Comparison of ENCODE assay signal across 15 mouse cellular contexts in the genomic region with DNA sequence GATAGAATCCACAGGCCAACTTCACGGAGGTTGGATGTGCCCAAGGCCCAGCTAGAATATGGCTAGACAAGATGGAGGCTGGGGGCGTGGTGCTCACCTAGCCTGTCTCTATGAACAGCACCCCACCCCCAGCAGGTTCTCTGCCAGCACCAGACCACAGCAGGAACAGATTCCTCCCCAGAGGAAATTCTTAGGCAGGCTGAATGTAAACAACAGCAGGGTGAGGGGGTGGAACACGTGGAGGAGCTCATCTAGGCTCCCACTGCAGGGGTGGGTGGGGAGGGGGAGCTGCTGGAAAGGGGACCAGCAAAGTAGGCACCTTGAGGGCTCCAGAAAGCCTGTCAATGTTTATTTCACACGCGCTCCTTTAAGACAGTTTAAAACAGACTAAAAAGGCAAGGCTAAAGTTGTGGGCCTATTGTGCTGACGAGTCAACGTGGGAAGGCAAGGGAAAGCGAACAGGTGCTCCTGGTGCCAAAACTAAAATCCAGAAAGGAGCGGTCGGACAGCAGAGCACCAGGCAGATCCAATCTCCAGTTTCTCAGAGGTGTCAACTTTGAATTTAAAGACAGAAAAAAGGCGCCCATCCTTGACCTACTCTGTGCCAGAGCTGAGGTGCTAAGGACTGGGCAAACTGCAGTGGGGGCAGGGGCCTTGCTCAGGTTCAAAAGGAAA. TPM values are rescaled to one million over a fixed set of nuclear protein-coding genes. Genes with fewer than 3 reads are reported as not detected.
DNase-seq lines count a peak whose midpoint lies in the region; ATAC-seq and TF ChIP-seq lines count a peak whose summit lies in the region.
"Had no signal": no experiment of that assay in that cellular context is flagged by ENCODE, and none has a peak within 500 bp of the region (broad histone marks: within the 10 kb centered on the region; RNA-seq: fewer than 3 reads in every experiment).

No protein-coding gene starts in this region.

- intact Hi-C loops in left cerebral cortex, postnatal 14 days (cut with DNase I) = no loop called here
- intact Hi-C loops in left cerebral cortex, postnatal 10 days (cut with DNase I) = loop anchor here (10.0 kb wide), 1 partner anchor 197 kb away; no protein-coding TSS in a partner anchor

- H3K27me3 ChIP-seq in embryonic facial prominence, embryonic 14.5 days (replicated peaks; ENCODE audit: control insufficient read depth, insufficient read depth, low read length) = peaks cover 4% of the 10 kb centered on the region; the same call in 1 of the 2 replicates
- peaks cover 33% of the 10 kb centered on the region for H3K27me3 ChIP-seq in embryonic facial prominence, embryonic 10.5 days (replicated peaks; ENCODE audit: low read depth, poor library complexity, severe bottlenecking)
- H3K27me3 ChIP-seq in lung, embryonic 14.5 days (ENCODE audit: insufficient read depth, low read length) = no peaks in the 10 kb centered on the region
- H3K27me3 ChIP-seq: midbrain, embryonic 15.5 days had no signal

- no peak overlapping the region for H3K4me3 ChIP-seq in embryonic facial prominence, embryonic 14.5 days (ENCODE audit: low read depth, low read length)
- H3K4me3 ChIP-seq in embryonic facial prominence, embryonic 10.5 days = no peak overlapping the region
- H3K4me3 ChIP-seq in lung, embryonic 14.5 days (ENCODE audit: low read depth, low read length) = no peak overlapping the region
- H3K4me3 ChIP-seq: limb, embryonic 15.5 days; midbrain, embryonic 15.5 days; neural tube, embryonic 12.5 days had no signal

- H3K36me3 ChIP-seq in embryonic facial prominence, embryonic 14.5 days (ENCODE audit: control insufficient read depth, insufficient read depth, low read length) = no peaks in the 10 kb centered on the region; the same call in 1 of the 2 replicates
- peaks cover 12% of the 10 kb centered on the region for H3K36me3 ChIP-seq in embryonic facial prominence, embryonic 10.5 days (replicated peaks)
- H3K36me3 ChIP-seq in lung, embryonic 14.5 days (ENCODE audit: insufficient read depth) = 0 out of 2 replicates have a peak, but pooled peaks cover 6% of the 10 kb centered on the region
- H3K36me3 ChIP-seq: midbrain, embryonic 15.5 days had no signal

- no peak overlapping the region for H3K9ac ChIP-seq in embryonic facial prominence, embryonic 14.5 days (ENCODE audit: low read depth, low read length)
- H3K9ac ChIP-seq in lung, embryonic 14.5 days = no peak overlapping the region
- H3K9ac ChIP-seq: limb, embryonic 15.5 days; midbrain, embryonic 15.5 days; neural tube, embryonic 12.5 days had no signal

- no peak for TF ChIP-seq CTCF in lung, embryonic 14.5 days (IDR thresholded peaks at IDR 0.05; ENCODE audit: low read depth)

- DNase-seq in embryonic facial prominence, embryonic 14.5 days (ENCODE audit: low spot score) = peak; percentile 59
- no peak for DNase-seq in embryonic facial prominence, embryonic 10.5 days (ENCODE audit: low spot score)
- DNase-seq in left cerebral cortex, postnatal 14 days (ENCODE audit: low spot score in 2 of 2) = peak; percentile 42 to 57
- DNase-seq in left cerebral cortex, postnatal 10 days (ENCODE audit: extremely low spot score in 1 of 2, low spot score in 2 of 2) = no peak
- DNase-seq in lung, embryonic 14.5 days = peak; percentile 53
- DNase-seq in right cerebral cortex, postnatal 36 days (ENCODE audit: low spot score in 2 of 2) = peak; percentile 52 to 63
- DNase-seq in retina, postnatal 1 day = no peak
- DNase-seq in testis, postnatal 10 days (ENCODE audit: low spot score) = no peak
- DNase-seq: cerebellum, adult 2 months; embryo, embryonic 11 days had no signal

- no peak overlapping the region for H3K4me2 ChIP-seq in embryonic facial prominence, embryonic 14.5 days (ENCODE audit: low read depth, low read length)
- H3K4me2 ChIP-seq in lung, embryonic 14.5 days = no peak overlapping the region
- H3K4me2 ChIP-seq: limb, embryonic 15.5 days; midbrain, embryonic 15.5 days; neural tube, embryonic 12.5 days had no signal

- peaks cover 12% of the 10 kb centered on the region for H3K4me1 ChIP-seq in embryonic facial prominence, embryonic 14.5 days (ENCODE audit: control insufficient read depth, insufficient read depth, low read length)
- H3K4me1 ChIP-seq in embryonic facial prominence, embryonic 10.5 days = peaks cover 46% of the 10 kb centered on the region
- H3K4me1 ChIP-seq in lung, embryonic 14.5 days (ENCODE audit: insufficient read depth) = peaks cover 22% of the 10 kb centered on the region

- 58% methylated on average over 11 of the region's 11 CpGs for WGBS in embryonic facial prominence, embryonic 14.5 days
- 71% methylated on average over 11 of the region's 11 CpGs for WGBS in embryonic facial prominence, embryonic 10.5 days
- 45% methylated on average over 11 of the region's 11 CpGs for WGBS in lung, embryonic 14.5 days

- no peak overlapping the region for H3K27ac ChIP-seq in embryonic facial prominence, embryonic 14.5 days (replicated peaks; ENCODE audit: low read depth, low read length)
- no peak overlapping the region for H3K27ac ChIP-seq in embryonic facial prominence, embryonic 10.5 days (replicated peaks)
- H3K27ac ChIP-seq in lung, embryonic 14.5 days (ENCODE audit: low read depth) = no peak overlapping the region
- H3K27ac ChIP-seq: kidney, postnatal 0 days; limb, embryonic 15.5 days; midbrain, embryonic 15.5 days; neural tube, embryonic 12.5 days had no signal

- no peak for ATAC-seq in embryonic facial prominence, embryonic 14.5 days (ENCODE audit: low read depth)
- ATAC-seq in lung, embryonic 14.5 days (ENCODE audit: insufficient read depth) = peak; percentile 11; the same call in 1 of the 2 replicates
- ATAC-seq: hindbrain, embryonic 16.5 days; midbrain, embryonic 15.5 days had no signal

- no peaks in the 10 kb centered on the region for H3K9me3 ChIP-seq in embryonic facial prominence, embryonic 14.5 days (ENCODE audit: control insufficient read depth, low read length)
- H3K9me3 ChIP-seq in embryonic facial prominence, embryonic 10.5 days = no peaks in the 10 kb centered on the region
- no peaks in the 10 kb centered on the region for H3K9me3 ChIP-seq in lung, embryonic 14.5 days (ENCODE audit: low read depth, low read length)
- H3K9me3 ChIP-seq: limb, embryonic 15.5 days; midbrain, embryonic 15.5 days; neural tube, embryonic 12.5 days had no signal

RNA-seq across cellular contexts. Expression of a gene that starts 2.1 kb away (rescaled TPM):
- 1.4 and 1.5 TPM in 2 replicates for polyA plus RNA-seq in embryonic facial prominence, embryonic 14.5 days (2014; fragmentation: Nextera tagmentation; extraction: Ambion mirVana)
- 0.44 and 0.67 TPM in 2 replicates for polyA plus RNA-seq in embryonic facial prominence, embryonic 10.5 days (2016; fragmentation: Nextera tagmentation; extraction: Ambion mirVana)
- 100 to 1,000 TPM; 129 to 143 TPM for total RNA-seq in left cerebral cortex, postnatal 14 days (2021)
- 100 to 1,000 TPM; 114 to 127 TPM for total RNA-seq in left cerebral cortex, postnatal 10 days (2021)
- 2.8 and 3.2 TPM in 2 replicates for polyA plus RNA-seq in lung, embryonic 14.5 days (2014; fragmentation: Nextera tagmentation; extraction: Ambion mirVana)

RNA-seq across cellular contexts. Expression of a gene that starts 34.3 kb away (rescaled TPM):
- polyA plus RNA-seq in embryonic facial prominence, embryonic 14.5 days (2014; fragmentation: Nextera tagmentation; extraction: Ambion mirVana) = 52.3 and 56.5 TPM in 2 replicates
- polyA plus RNA-seq in embryonic facial prominence, embryonic 10.5 days (2016; fragmentation: Nextera tagmentation; extraction: Ambion mirVana) = 61.3 and 62.3 TPM in 2 replicates
- 100 to 1,000 TPM; 132 to 136 TPM for total RNA-seq in left cerebral cortex, postnatal 14 days (2021)
- 100 to 1,000 TPM; 146 to 152 TPM for total RNA-seq in left cerebral cortex, postnatal 10 days (2021)
- polyA plus RNA-seq in lung, embryonic 14.5 days (2014; fragmentation: Nextera tagmentation; extraction: Ambion mirVana) = 58.3 and 61.8 TPM in 2 replicates

Comparison
In these comparisons a context has a peak if more than half of its experiments do, and no peak if none do; other contexts are left out.
1. DNase-seq: peak in embryonic facial prominence, embryonic 14.5 days (single experiment), left cerebral cortex, postnatal 14 days (2 of 2), lung, embryonic 14.5 days (single experiment) and right cerebral cortex, postnatal 36 days (2 of 2); none in embryonic facial prominence, embryonic 10.5 days (single experiment), left cerebral cortex, postnatal 10 days (0 of 2), retina, postnatal 1 day (single experiment) and testis, postnatal 10 days (single experiment).